Mouse (Mus musculus) liver, embryonic 14.5 days (tissue): ENCODE data around the gene Pcca.

Source experiments
- CTCF ChIP-seq: IDR thresholded peaks from 2 replicates; pipeline ENCODE4 v1.5.1; 2016; ENCODE audit warnings: antibody characterized with exemption, low read depth, control low read depth
- EP300 ChIP-seq: IDR thresholded peaks from 2 replicates; pipeline ENCODE4 v1.6.1; 2016; ENCODE audit warnings: antibody characterized with exemption, low read depth

GRCm38 (mm10) chr14:122714911-122715310 lies 180.8 kb downstream of the Pcca start:
- no peak for TF ChIP-seq CTCF
- no peak for TF ChIP-seq EP300
